Mouse (Mus musculus) liver, adult (tissue): ENCODE measurements around the gene Sh3glb2.

Experiments
- GATA4 ChIP-seq: IDR thresholded peaks from 2 replicates; pipeline ENCODE4 v1.6.1; 2014; ENCODE audit warnings: mild to moderate bottlenecking, low read length; ENCODE audit not compliant: insufficient replicate concordance

The Sh3glb2 gene

GRCm38 (mm10) chr2:30358533-30359531 is at the start of gene Sh3glb2:
Gene Sh3glb2, minus strand, starts transcription at chr2:30359337.
- TF ChIP-seq GATA4, result no peak

GRCm38 (mm10) chr2:30408452-30409100 is 49.4 kb upstream of the Sh3glb2 start:
- no peak for TF ChIP-seq GATA4

GRCm38 (mm10) chr2:30407778-30408177 is 48.6 kb upstream of the Sh3glb2 start:
- TF ChIP-seq GATA4, result no peak

DNA sequence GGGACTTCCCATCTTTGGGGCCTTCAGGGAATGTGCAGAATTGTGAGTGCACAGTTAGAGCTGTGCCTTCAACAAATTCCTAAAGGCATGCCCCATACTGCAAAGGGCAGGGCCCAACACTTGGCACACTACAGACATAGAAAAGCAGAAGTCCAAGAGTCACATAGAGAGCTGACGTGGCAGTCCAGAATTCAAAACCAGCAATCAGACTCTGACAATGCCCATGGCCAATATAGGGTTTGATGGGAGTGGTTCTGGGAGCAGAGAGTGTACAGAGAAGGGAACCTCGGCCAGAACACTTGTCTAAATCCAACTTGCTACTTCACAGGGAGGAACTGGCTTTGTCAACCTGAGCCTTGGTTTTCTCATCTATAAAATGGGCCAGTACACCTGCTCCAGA is 48.1 kb upstream of the Sh3glb2 start:
- TF ChIP-seq GATA4, result no peak

GRCm38 (mm10) chr2:30403870-30404269 is 44.7 kb upstream of the Sh3glb2 start:
- TF ChIP-seq GATA4, result no peak

- no peak for TF ChIP-seq GATA4
Measured at GRCm38 (mm10) chr2:30402843-30403242, 43.7 kb upstream of the Sh3glb2 start.

GRCm38 (mm10) chr2:30402351-30402826 is 43.3 kb upstream of the Sh3glb2 start:
- no peak for TF ChIP-seq GATA4

DNA sequence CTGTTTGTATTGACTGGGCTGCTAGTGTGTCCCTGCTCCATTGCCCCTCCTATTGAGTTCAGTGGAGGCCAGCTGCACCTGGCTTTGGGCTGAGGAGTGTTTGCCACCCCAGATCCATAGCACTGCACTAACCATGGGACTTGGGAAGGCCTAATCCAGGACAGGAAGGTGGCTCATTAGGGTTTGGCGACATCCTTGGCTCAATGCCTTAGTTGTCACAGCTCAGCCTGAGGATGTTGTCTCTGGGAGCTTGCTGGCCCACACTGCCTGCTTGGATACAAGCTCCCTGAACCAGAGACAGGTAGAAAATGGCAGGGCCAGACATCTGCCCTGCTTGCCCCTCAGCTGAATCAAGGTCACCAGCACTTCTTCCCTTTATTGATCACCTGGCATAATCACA is 42.4 kb upstream of the Sh3glb2 start:
- no peak for TF ChIP-seq GATA4

DNA sequence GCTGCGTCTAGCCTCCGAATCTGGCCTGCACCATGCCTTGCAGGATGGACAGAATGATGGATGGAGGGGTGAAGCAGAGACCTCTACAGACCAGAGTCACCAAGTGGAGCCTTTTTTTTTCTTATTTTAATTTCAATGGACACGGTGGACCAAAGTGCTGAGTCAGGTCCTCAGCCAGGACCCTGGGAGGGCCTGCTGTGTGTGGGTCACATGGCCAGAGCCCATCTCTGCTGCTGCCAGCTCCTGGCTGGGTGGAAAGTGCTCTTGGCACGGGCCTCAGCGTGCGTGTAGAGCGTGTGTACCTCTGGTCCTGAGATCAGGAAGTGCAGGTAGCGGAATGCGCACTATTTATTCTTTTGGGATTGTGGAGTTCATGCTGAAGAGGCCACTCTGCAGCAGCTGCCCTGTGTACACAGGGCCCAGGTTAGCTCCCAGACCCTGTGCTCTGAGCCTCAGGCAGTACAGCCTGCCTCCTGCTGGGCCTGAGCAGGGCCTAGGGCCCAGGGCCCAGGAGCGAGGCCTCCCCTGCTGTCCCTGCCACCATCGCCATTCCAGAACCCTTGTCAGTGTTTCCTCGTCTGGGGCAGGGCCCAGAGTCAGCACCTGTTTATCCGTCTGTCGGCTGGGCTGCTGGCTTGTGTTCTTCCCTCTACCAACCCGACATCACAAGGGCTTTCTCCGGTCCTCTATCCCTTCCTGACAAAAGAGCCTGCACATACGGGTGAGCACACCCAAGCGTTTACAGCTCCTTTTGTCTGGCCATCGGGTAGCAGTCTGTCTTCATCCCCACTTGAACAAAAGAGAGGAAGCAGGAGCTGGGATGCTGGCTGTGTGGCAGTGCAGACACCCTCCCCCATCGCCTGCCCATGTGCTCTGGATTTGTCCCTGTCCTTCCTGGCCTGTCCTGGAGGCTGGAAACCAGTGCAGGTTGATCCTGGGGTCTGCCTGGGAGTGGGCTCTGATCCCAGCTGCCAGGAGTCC is 40.3 kb upstream of the Sh3glb2 start:
- TF ChIP-seq GATA4, result no peak

GRCm38 (mm10) chr2:30397986-30398512 is 38.9 kb upstream of the Sh3glb2 start:
- no peak for TF ChIP-seq GATA4

DNA sequence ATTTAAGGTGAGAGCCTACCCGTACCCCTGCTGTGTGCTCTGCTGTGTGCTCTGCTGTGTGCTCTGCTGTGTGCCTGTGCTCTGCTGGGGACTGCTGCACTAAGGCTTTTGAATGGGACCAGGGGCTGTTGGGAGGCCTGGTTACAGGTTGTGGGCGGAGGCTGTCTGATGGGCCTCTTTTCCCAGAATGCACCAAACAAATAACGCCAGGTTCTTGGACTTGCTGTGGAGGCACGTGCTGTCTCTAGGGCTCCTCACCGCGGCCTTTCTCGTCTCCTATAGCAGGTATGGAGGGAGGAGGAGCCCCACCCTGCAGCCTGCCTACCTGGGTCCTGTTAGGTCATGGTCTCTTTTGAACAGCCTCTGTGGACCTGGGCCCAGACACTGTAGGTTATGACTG is 37.1 kb upstream of the Sh3glb2 start:
- no peak for TF ChIP-seq GATA4

DNA sequence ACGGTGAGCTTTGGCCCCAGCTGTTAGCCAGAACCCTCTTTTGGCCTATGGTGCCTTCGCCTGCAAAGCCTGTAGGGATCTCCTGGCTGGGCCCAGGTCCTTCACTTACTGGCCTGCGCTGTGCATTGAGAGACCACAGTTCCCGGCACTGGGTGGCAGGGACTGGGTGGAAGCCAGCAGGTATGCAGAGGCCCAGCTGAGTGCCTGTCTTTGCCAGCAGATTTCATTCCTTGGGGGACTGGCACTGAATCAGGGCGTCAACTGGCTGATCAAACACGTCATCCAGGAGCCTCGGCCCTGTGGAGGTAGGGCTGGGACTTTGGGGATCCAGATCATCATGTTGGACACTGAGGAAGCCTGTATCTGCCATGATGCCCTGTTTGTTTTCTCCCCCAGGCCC is 36.6 kb upstream of the Sh3glb2 start:
- TF ChIP-seq GATA4, result no peak

GRCm38 (mm10) chr2:30393370-30393656 is 34.2 kb upstream of the Sh3glb2 start:
- TF ChIP-seq GATA4, result no peak

GRCm38 (mm10) chr2:30392577-30393369 is 33.6 kb upstream of the Sh3glb2 start:
- no peak for TF ChIP-seq GATA4
